Mouse (Mus musculus) ES-E14 (cell line): ENCODE measurements around the gene Zfp423.

ENCODE experiments used
- HCFC1 ChIP-seq: IDR thresholded peaks from 2 replicates; pipeline ENCODE4 v1.6.1; 2012; ENCODE audit warnings: low read length, inconsistent platforms, borderline replicate concordance; ENCODE audit not compliant: insufficient read depth
- ZC3H11A ChIP-seq: IDR thresholded peaks from 2 replicates; pipeline ENCODE4 v1.6.1; 2012; ENCODE audit warnings: low read depth, mild to moderate bottlenecking, inconsistent platforms, low read length, borderline replicate concordance
- ZNF384 ChIP-seq: IDR thresholded peaks from 2 replicates; pipeline ENCODE4 v1.6.1; 2012; ENCODE audit warnings: low read depth, low read length, inconsistent platforms

DNA sequence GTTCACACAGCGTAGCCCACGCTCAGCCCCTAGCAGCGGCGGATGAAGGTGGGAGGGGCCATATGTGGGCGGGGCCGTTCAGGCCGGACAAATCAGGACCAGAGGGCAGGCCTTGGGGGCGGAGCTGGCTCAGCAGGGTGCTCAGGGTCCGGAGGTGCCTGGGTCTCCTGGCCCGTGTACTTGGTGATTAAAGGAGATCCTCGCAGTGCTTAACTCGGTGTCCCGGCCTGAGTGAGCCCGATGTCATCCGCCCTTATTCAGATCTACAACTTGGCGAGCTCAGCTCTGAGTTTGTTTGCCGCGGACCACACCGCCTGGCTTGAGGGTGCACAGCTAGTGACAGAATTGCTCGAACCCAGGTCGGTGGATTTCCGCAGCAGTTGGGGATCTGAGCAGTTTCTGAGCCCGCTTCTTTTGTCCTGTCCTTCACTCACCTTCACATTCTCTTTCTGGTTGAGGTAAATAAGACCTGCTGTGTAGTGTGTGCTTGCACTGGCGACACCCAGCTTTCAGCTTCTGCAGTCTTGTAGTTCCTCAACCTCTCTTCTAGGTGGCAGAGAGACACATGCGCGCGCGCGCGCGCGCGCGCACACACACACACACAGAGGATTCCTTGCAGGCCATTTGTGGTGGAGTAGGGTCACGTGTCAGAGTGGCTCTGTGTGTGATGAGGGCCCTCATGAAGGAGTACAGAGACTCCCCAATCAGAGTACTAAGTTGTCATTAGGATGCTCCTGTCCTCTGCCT is 302.7 kb downstream of the Zfp423 start:
- TF ChIP-seq ZNF384 (no peak), ZC3H11A (no peak), HCFC1 (no peak)
